Mouse (Mus musculus) embryo, embryonic 9.5 days (tissue): ENCODE results near the gene Naxe.

Experiments
- DNase-seq: peaks from one replicate; pipeline ENCODE4 v3.0.0-alpha.2; 2017; ENCODE audit errors: extremely low spot score

Gene Naxe

DNA sequence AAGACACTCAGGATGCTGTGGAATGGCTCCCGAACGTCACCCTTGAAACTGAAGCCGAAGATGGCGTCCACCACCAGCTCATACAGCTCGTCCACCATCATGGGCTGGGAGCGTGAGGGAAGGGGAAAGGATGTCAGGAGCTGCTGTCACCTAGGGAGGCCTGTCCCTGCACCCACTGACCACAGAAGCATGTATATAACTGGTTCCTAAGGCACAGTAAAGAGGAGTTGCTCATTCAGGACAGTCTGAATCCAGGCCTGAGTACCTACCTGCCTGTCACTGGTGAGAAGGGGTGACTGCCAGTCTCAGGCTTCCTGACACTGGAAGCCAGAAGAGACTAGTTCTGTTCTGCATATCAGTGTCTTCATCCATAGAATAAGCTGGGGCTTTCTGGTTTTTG, 1.3 kb downstream of the Naxe start:
- no peak for DNase-seq

DNA sequence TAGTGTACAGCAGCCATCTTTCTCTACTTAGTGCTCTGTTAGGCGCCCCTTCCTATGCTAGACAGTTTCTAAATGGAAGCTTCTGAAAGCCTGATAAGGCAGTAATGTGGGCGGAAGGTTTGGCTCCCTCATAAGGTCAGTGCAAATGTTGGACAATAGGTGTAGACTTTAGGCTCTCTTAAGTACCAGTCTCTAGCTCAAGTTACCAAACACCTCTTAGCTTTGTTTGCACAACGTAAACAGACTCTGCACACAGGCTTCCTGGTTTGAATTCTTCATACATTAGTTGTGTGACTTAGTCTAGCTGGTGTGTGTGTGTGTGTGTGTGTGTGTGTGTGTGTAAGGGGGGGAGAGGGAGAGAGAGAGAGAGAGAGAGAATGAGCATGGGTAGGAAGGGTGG, 8.8 kb downstream of the Naxe start:
- DNase-seq = no peak

- DNase-seq = peak; percentile 90
These were observed 15.5 kb downstream of the Naxe start, which contains the start of gene Gpatch4 for GRCm38 (mm10) chr3:88042661-88043421. Gene Gpatch4, plus strand, starts transcription at chr3:88043108.

DNA sequence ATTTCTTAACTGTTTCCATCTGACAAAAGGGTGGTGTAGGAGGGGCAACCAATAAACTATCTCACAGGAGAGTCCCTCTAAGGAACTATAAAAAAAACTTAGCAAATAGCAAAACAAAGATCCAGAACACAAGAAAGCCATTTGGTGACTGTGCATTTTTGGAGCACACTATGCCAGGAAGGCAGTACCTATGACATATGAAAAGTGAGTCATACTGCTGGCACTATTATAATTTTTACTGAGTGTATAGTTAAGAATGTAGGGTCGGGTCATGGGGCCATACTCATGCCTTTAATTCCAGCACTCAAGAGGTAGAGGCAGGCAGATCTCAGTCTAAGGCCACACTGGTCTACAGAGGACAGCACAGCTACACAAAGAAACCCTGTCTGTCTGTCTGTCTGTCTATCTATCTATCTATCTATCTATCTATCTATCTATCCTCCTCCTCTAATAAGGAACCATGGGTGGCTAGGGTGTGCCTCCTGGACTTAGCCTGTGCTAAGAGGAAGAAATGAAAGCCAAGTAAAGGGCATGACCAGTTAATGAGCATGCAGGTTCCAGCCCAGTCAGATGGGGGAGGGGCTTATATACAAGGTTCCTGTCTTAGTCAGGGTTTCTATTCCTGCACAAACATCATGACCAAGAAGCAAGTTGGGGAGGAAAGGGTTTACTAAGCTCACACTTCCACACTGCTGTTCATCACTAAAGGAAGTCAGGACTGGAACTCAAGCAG, 22.6 kb downstream of the Naxe start:
- no peak for DNase-seq

GRCm38 (mm10) chr3:88033506-88033905, 24.8 kb downstream of the Naxe start:
- DNase-seq = no peak

- no peak for DNase-seq
These were observed 27.5 kb downstream of the Naxe start for GRCm38 (mm10) chr3:88030608-88031395.

DNA sequence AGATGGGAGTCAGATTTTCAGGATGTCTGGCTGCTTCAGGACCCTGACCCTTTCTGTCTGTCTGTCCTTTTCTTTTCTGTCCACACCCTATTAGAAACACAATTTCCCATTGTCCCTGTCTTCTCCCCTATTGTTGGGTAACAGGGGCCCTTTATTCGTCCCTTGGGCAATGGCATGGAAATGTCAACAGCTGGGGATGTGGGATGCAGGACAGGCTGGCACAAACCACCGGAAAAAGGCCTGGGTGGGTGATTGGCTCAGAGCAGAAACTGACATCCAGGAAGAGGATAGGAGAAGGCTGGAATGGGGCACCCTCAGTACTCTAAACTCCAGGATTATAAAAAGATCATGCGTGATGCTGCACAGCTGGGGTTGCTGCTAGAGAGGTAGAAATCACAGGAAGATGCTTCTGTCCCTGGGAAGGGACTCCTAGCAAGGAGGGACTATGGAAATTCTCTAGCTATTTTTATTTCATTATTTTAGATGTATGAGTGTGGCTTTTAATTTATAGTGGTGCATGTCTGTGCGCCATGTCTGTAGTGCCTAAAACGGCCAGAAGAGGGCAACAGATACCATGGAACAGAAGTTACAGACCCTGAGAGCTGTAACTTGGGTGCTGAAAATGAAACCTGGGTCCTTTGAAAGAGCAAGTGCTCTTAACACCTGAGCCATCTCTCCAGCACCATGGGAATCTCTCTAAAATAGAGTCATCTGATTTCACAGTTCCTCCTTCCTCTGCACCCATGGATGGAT, 30.7 kb downstream of the Naxe start, which contains the start of gene Hapln2:
Hapln2 (minus strand) TSS at position 150 of the 753 bp plus-strand sequence.
- DNase-seq = no peak

- DNase-seq = no peak
These were observed 31.5 kb downstream of the Naxe start for GRCm38 (mm10) chr3:88026823-88027222.

DNA sequence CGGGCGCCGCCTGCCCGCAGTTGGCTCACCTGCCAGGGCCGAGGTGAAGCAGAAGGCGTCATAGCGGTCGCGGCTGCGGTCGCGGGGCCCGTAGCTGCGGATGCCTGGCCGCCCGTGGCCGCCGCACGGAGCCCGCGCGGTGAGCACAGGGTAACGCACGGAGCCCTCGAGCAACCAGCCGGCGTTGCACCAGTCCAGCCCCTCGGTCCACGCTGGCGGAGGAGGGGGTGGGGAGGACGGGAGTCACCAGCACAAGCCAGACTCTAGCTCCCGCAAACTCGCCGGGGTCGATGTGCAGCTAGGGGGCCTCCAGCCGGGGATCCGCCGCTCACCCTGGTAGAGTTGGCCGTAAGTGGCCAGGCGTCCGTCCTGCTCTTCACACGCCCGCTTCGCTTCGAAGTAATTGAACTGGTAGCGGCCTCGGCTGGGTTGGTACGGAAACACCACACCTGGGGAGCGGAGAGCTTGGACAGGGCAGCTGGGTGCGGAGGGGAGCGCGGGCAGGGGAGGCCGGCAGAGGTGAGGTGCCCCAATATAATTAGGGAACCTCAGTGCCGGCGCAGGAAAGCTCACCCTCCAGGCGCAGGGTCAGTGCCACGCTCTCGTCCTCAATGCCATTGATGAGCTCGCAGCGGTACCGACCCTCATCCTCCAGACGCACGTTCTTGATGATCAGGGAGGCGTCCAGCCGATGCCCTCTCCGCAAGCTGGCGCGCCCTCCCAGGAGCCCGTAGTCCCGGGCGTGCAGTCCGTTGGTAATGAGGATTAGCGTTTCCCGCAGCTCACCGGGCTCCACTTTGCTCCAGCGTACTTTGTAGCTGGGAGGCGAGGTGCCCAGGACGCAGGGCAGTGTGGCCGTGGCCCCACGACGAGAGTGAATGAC, 34.9 kb downstream of the Naxe start:
- peak; percentile 20 for DNase-seq

GRCm38 (mm10) chr3:88022322-88023191, 35.7 kb downstream of the Naxe start:
- peak; percentile 98 for DNase-seq

GRCm38 (mm10) chr3:88010634-88011265, 47.5 kb downstream of the Naxe start:
- DNase-seq = no peak
